Mouse (Mus musculus): ENCODE results near the gene Tmem87a. TPM values are rescaled to one million over a fixed set of nuclear protein-coding genes. Genes with fewer than 3 reads are reported as not detected.
A peak's percentile ranks its signal among the peaks of the same experiment; 100 is the strongest.

The Tmem87a gene
- total RNA-seq, 2 experiments from 2014 or later, result 40.5 to 43.3 TPM

GRCm38 (mm10) chr2:120367416-120368207 is 36.3 kb downstream of the Tmem87a start:
- DNase-seq (ENCODE audit: low spot score in 2 of 2), result no peak

DNA sequence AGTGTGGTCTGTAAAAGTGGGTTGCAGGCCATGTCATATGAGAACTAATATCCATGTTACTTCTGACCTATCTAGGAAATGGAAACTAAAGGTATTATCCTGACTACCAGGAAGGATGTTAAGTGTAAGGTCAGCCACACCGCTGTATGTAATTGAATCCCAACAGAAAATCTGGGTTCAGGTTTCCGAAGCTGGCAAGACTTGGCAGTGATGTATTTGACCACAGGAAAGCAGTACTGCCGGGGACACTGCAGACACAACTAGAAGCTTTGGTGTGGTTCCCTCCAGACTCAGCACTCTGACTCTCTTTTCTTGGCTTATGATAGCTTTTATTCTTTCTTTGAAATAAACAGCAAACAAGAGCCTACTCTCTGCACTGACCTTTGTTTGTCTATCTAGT is 37.4 kb downstream of the Tmem87a start:
- no peak for DNase-seq (ENCODE audit: low spot score in 2 of 2)

DNA sequence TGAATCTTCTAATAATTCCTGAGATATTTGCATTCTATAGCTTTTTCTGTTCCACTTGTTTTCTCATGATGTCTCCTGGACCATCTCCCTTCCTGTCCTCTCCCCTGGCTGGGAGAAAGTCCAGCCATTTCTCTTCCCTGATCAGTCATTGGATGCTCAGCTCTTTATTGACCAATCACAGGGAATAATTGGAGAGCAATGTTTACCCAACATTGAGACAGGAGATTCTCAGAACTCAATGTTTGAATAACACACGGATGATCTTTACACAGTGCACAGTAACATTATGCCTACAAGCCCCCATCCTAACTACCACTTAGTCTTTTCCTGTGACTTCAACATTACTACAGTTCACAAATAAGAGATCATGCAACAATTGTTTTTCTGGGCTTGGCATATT is 43.5 kb downstream of the Tmem87a start:
- no peak for DNase-seq (ENCODE audit: low spot score in 2 of 2)

GRCm38 (mm10) chr2:120352682-120353646 is 50.9 kb downstream of the Tmem87a start, which contains the start of gene Vps39:
Gene Vps39 (minus strand): TSS chr2:120353137.
- peak; percentile 85 to 88 for DNase-seq (ENCODE audit: low spot score in 2 of 2)

- no peak for DNase-seq (ENCODE audit: low spot score in 2 of 2)
Measured at GRCm38 (mm10) chr2:120351321-120351720, 52.6 kb downstream of the Tmem87a start.

DNA sequence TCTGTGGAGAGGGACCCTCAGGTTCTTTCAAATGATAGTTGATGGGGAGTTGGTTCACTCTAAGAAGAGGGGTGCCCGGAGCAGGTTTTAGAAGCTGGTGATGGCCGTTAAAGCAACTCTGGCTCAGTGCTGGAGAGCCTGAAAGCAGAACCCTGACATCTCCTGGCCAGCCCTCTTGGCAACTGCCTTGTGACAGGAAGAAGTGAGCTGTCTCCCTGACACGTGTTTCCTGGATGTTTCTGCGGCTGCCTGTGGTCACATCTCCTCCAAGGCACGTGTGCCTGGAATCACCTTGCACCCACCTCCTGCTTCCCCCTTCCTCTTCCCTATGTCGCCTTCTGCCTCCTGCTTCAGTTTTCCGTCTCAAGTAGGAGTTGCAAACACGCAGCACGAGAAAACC is 55.8 kb downstream of the Tmem87a start:
- DNase-seq (ENCODE audit: low spot score in 2 of 2), result no peak

DNA sequence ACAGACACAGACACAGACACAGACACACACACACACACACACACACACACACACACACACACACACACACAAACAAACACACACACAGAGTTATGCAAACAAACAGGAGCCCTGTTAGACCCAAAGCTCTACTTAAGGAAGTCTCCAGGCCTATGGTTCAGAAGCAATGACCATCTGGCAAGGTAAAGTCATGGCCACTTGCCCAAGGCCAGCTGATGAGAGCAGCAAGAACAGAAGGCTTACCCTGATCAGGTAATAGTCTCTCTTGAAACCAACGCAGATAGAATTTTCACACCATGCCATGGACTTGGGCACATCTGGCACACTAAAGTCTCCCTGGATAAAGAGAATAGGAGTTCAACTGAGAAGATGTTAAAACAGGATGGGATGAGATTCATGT is 62.2 kb downstream of the Tmem87a start:
- no peak for DNase-seq (ENCODE audit: low spot score in 2 of 2)

DNA sequence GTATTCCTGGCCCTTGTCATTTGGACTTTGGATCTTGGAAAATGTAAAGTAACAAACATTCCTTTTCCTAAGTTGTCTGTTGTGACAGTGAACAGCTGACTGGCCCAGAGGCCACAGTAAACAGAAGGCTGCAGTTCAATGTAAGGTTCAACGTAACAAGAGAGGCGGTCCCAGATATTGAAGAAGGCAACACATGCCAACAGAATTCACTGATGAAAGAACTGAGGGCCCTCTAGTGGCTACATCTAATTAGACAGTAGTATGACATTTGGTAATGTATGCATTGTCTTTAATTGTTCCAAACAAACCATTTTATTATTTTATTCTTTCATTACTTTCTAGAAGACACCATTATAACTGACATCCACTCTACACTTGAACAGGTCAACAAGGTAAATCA is 66.0 kb downstream of the Tmem87a start:
- DNase-seq (ENCODE audit: low spot score in 2 of 2), result no peak

GRCm38 (mm10) chr2:120331575-120331974 is 72.3 kb downstream of the Tmem87a start:
- DNase-seq (ENCODE audit: low spot score in 2 of 2), result peak; percentile 26 to 31

DNA sequence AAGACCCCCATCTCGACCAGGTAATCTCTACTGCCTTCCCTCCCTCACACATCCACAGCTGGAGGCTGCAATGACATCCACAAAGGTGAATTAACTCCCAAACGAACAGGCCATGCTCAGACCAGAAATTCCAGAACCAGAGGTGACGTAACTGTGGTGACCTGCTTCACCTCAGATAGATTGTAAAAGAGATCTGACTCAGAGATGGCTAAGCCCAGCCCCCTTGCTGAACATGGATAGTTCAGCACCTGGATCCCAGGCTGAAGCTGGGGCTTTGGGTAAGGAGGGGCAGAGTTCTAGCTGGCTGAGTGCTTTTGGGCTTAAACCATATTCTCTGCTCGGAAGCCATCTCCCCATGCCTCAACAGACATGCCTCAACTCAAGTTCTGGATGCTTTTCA is 88.8 kb downstream of the Tmem87a start:
- DNase-seq (ENCODE audit: low spot score in 2 of 2), result no peak

DNA sequence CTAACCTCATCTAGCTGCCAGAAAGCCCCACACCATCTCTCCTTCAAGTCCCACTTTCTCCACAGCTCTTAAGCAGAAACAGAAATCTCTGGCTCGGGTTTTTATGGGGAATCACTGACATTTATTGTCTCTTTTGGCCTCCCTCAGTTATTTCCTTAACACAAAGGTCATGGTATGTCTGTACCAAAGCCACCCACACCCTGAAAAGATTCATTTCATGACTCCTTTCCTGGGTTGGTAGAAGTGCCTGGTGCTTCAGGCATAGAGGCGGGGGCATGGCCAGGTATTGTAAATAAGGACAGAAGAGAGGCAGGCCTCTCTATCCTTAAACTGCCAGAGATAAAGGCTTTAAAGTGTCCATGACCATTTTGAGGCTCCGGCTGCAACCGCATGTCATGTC is 89.4 kb downstream of the Tmem87a start:
- no peak for DNase-seq (ENCODE audit: low spot score in 2 of 2)

DNA sequence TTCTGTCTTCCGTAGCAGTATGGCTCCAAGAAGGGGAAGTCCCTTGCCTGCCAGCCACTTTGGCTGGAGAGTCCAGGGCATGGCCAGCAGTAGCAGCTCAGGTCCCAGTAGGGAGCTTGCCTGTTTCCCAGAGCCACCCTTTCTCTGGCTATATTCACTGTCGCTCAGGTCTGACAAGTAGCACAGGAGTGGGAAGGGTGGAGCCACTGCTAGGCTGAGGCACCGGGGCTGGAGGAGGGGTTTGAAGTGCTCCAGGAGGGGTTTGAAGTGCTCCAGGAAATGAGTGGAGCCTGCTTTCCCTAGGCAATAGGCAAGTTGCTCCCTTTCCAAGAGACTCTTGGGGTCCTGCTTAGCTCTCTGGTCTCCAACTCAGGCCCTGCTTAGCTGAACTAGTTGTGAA is 89.9 kb downstream of the Tmem87a start, which contains the start of gene Pla2g4f:
Gene Pla2g4f, minus strand, starts transcription at position 190 of the 400 bp plus-strand sequence.
- DNase-seq (ENCODE audit: low spot score in 2 of 2), result no peak

DNA sequence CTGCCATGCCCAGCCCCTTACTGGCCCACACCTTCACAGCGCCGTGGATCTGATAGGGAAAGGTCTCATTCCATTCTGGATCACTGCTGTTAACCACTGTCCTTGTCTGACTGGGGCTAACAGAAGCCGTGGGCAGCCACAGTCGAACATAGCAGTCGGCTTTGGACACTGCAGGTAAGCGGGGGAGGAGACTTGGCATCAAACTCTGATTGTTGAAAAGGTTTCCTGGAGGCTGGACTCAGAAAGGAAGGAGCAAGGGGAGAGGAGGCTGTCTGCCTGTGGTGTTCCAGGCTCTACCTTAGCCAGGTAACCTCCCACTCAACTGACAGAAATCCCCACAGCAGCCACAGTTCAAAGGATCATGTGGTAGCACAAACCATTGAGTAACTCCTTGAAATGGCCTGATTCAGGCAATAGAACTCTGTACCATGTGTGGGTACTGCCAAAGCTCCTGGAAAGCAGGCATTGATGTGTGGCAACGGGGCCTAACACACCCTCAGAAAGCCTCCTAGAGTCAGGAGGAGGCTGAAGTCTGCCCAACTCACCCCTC is 91.6 kb downstream of the Tmem87a start:
- no peak for DNase-seq (ENCODE audit: low spot score in 2 of 2)

Other genes with a start within 250 kb of the Tmem87a start
- 10 to 100 TPM; 14.5 TPM for gene Ehd4, start 249.5 kb downstream of the Tmem87a start, total RNA-seq (2021)
- 10 to 100 TPM; 18.0 to 20.9 TPM for gene Pla2g4e, start 158.8 kb downstream of the Tmem87a start, total RNA-seq (2021)
- gene Pla2g4d, start 114.9 kb downstream of the Tmem87a start, total RNA-seq (2021), result under 1 TPM in 1 of 2 experiments, not detected in 1; 0.09 TPM
- gene Pla2g4f, start 89.9 kb downstream of the Tmem87a start, total RNA-seq (2021), result not detected
- gene Vps39, start 51.0 kb downstream of the Tmem87a start, total RNA-seq (2021), result 10 to 100 TPM; 66.1 to 80.0 TPM
- 10 to 100 TPM; 12.4 to 14.1 TPM for gene Ganc, start 217 bp downstream of the Tmem87a start, total RNA-seq (2021)
- gene Capn3, start 51.9 kb upstream of the Tmem87a start, total RNA-seq (2021), result 1 to 10 TPM; 4.2 TPM
- gene Zfp106, start 159.7 kb upstream of the Tmem87a start, total RNA-seq (2021), result 100 to 1,000 TPM; 168 to 179 TPM
- 10 to 100 TPM; 20.0 to 21.1 TPM for gene Snap23, start 163.6 kb upstream of the Tmem87a start, total RNA-seq (2021)
- 10 to 100 TPM; 13.1 to 14.9 TPM for gene Haus2, start 205.3 kb upstream of the Tmem87a start, total RNA-seq (2021)
- gene Lrrc57, start 205.4 kb upstream of the Tmem87a start, total RNA-seq (2021), result 10 to 100 TPM; 43.6 to 44.7 TPM
- gene Stard9, start 225.0 kb upstream of the Tmem87a start, total RNA-seq (2021), result 1 to 10 TPM; 6.9 to 8.8 TPM